Mouse (Mus musculus) thymus, postnatal 36 days (tissue): ENCODE data around the gene Hps1.

Experiments
- DNase-seq, 2 experiments: peaks; one replicate each; pipeline ENCODE4 v3.0.0; 2022; ENCODE audit warnings: mixed read lengths in 2 of 2

Hps1 gene

GRCm38 (mm10) chr19:42716507-42716906 lies 63.3 kb downstream of the Hps1 start:
- DNase-seq = no peak

DNA sequence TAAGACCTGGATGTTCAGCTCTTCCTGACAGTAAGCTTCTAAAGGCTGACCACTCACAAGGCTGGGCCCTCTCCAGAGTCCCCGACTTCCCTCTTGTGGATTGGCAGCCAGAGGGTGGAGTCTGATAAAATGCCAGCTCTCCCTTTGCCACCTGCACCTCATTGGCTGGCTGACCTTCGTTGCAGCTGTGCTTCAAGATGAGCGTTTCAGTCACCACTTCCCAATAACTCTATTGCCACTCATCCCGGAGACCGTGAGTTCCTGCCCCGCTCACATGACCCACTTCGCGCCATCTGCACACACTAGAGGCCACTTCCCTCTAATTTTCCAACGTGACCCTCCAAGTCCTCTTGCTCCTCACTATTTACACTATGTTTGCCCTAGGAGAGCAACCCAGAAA lies 66.0 kb downstream of the Hps1 start:
- no peak for DNase-seq
